Mouse (Mus musculus) cerebellum, adult 2 months (tissue): ENCODE measurements around the gene Fbxl22. TPM values are rescaled to one million over a fixed set of nuclear protein-coding genes. Genes with fewer than 3 reads are reported as not detected.

ENCODE experiments used
- DNase-seq, 2 experiments: peaks; one replicate each; pipeline ENCODE4 v3.0.0; 2021
- H3K27ac ChIP-seq: fragments of 200-500 bp; 2 replicates; pipeline ENCODE4 v1.5.1; 2012; ENCODE audit warnings: low read length, control low read depth, inconsistent platforms; ENCODE audit not compliant: insufficient read depth
- H3K27me3 ChIP-seq: fragments of 200-500 bp; 2 replicates; pipeline ENCODE4 v1.6.1; 2012; ENCODE audit warnings: inconsistent platforms, mild to moderate bottlenecking, low read length, moderate library complexity; ENCODE audit not compliant: control insufficient read depth, insufficient read depth
- H3K4me1 ChIP-seq: fragments of 200-500 bp; 2 replicates; pipeline ENCODE4 v1.6.1; 2011; ENCODE audit warnings: low read length; ENCODE audit not compliant: control insufficient read depth, insufficient read depth
- H3K4me3 ChIP-seq: fragments of 200-500 bp; replicated peaks from 2 replicates; pipeline ENCODE3; 2011; ENCODE audit warnings: mild to moderate bottlenecking, low read depth, low read length, control low read depth; ENCODE audit not compliant: insufficient read depth
- CTCF ChIP-seq: fragments of 200-500 bp; IDR thresholded peaks from 2 replicates; pipeline ENCODE4 v1.5.1; 2011; ENCODE audit warnings: low read depth, mild to moderate bottlenecking, control low read depth, low read length, moderate library complexity, borderline replicate concordance; ENCODE audit not compliant: insufficient read depth
- POLR2A ChIP-seq: fragments of 200-500 bp; IDR thresholded peaks from 2 replicates; pipeline ENCODE4 v1.6.1; 2011; ENCODE audit warnings: low read length, control low read depth, borderline replicate concordance; ENCODE audit not compliant: insufficient read depth
- WGBS: fragments of 180-500 bp; shearing (Covaris S2); methylation state at CpG from one replicate; pipeline ENCODE4 v1.1.7; 2018; 5-methylcytosine and 5-hydroxymethylcytosine counted together
- polyA plus RNA-seq: library from polyadenylated mRNA; depleted of rRNA; stranded (reverse); fragments of >200 nt; gene quantifications from 2 replicates; pipeline ENCODE4 v1.2.3, GENCODE M21; 2012

Gene Fbxl22
- polyA plus RNA-seq, 1 experiment, result 3.2 TPM

GRCm38 (mm10) chr9:66506011-66506410, 8.4 kb downstream of the Fbxl22 start:
- WGBS, result 12% methylated on average over 4 of the region's 4 CpGs
- H3K27me3 ChIP-seq, result no peaks in the 10 kb centered on the region
- H3K4me1 ChIP-seq, result peaks cover 34% of the 10 kb centered on the region
- H3K27ac ChIP-seq, result 0 out of 2 replicates have a peak overlapping the region, but pooled peaks have one; percentile 16
- H3K4me3 ChIP-seq, result no peak overlapping the region
- no peak for DNase-seq
- TF ChIP-seq POLR2A (no peak), CTCF (no peak)

GRCm38 (mm10) chr9:66505141-66505917, 9.1 kb downstream of the Fbxl22 start:
- H3K27ac ChIP-seq, result peak overlapping the region; percentile 65
- no peaks in the 10 kb centered on the region for H3K27me3 ChIP-seq
- no peak for DNase-seq
- WGBS, result 30% methylated on average over 9 of the region's 9 CpGs
- no peak for TF ChIP-seq POLR2A
- peaks cover 31% of the 10 kb centered on the region for H3K4me1 ChIP-seq
- H3K4me3 ChIP-seq, result no peak overlapping the region

- H3K4me3 ChIP-seq, result no peak overlapping the region
- TF ChIP-seq CTCF (no peak), POLR2A (no peak)
- H3K27ac ChIP-seq, result no peak overlapping the region
- no peak for DNase-seq
- WGBS, result 74% methylated on average over 13 of the region's 13 CpGs
- H3K4me1 ChIP-seq, result peaks cover 23% of the 10 kb centered on the region
- H3K27me3 ChIP-seq, result no peaks in the 10 kb centered on the region
Observed at GRCm38 (mm10) chr9:66504518-66504917, 9.9 kb downstream of the Fbxl22 start.

- Histone ChIP-seq H3K4me1 (peaks cover 19% of the 10 kb centered on the region), H3K27me3 (no peaks in the 10 kb centered on the region), H3K4me3 (no peak overlapping the region), H3K27ac (no peak overlapping the region)
- no peak for DNase-seq
- WGBS, result 93% methylated on average over 4 of the region's 4 CpGs
- TF ChIP-seq POLR2A (no peak), CTCF (no peak)
Observed at GRCm38 (mm10) chr9:66503879-66504411, 10.4 kb downstream of the Fbxl22 start.

- Histone ChIP-seq H3K27ac (no peak overlapping the region), H3K27me3 (no peaks in the 10 kb centered on the region), H3K4me3 (no peak overlapping the region), H3K4me1 (peaks cover 16% of the 10 kb centered on the region)
- 87% methylated on average over 2 of the region's 2 CpGs for WGBS
- TF ChIP-seq POLR2A (no peak), CTCF (no peak)
- DNase-seq, result no peak
Observed at GRCm38 (mm10) chr9:66501248-66501647, 13.1 kb downstream of the Fbxl22 start.

GRCm38 (mm10) chr9:66493992-66494391, 20.4 kb downstream of the Fbxl22 start:
- no peak for DNase-seq
- TF ChIP-seq CTCF, result no peak
- TF ChIP-seq POLR2A, result no peak
- H3K4me1 ChIP-seq, result no peaks in the 10 kb centered on the region
- H3K4me3 ChIP-seq, result no peak overlapping the region
- H3K27me3 ChIP-seq, result 0 out of 2 replicates have a peak, but pooled peaks cover 2% of the 10 kb centered on the region
- no peak overlapping the region for H3K27ac ChIP-seq

GRCm38 (mm10) chr9:66492361-66492760, 22.0 kb downstream of the Fbxl22 start:
- 89% methylated on average over 1 of the region's 1 CpGs for WGBS
- DNase-seq, result no peak
- TF ChIP-seq CTCF (no peak), POLR2A (no peak)
- Histone ChIP-seq H3K27ac (no peak overlapping the region), H3K4me3 (no peak overlapping the region), H3K27me3 (0 out of 2 replicates have a peak, but pooled peaks cover 2% of the 10 kb centered on the region), H3K4me1 (no peaks in the 10 kb centered on the region)

- Histone ChIP-seq H3K4me1 (no peaks in the 10 kb centered on the region), H3K27ac (no peak overlapping the region), H3K27me3 (no peaks in the 10 kb centered on the region), H3K4me3 (no peak overlapping the region)
- no peak for DNase-seq
- TF ChIP-seq CTCF, result no peak
- TF ChIP-seq POLR2A, result no peak
Observed at GRCm38 (mm10) chr9:66488786-66489185, 25.6 kb downstream of the Fbxl22 start.
